Mouse (Mus musculus): ENCODE data around the gene Snx30. TPM values are rescaled to one million over a fixed set of nuclear protein-coding genes. Genes with fewer than 3 reads are reported as not detected.
A peak's percentile ranks its signal among the peaks of the same experiment; 100 is the strongest.

Snx30 gene
- total and polyA plus RNA-seq, 3 experiments, result 1.9 to 5.5 (median 4.7) TPM

GRCm38 (mm10) chr4:59795788-59796455 lies 9.7 kb upstream of the Snx30 start:
- TF ChIP-seq POLR2A (IDR thresholded peaks at IDR 0.05; ENCODE audit: insufficient read depth, low read depth, low read length), result no peak
- TF ChIP-seq CTCF (IDR thresholded peaks at IDR 0.05), result no peak
- TF ChIP-seq EP300 (IDR thresholded peaks at IDR 0.05; ENCODE audit: insufficient read depth, low read depth, low read length), result no peak
- H3K9ac ChIP-seq (ENCODE audit: low read depth, low read length), result no peak overlapping the region
- no peaks in the 10 kb centered on the region for H3K79me2 ChIP-seq (replicated peaks; ENCODE audit: control insufficient read depth, insufficient read depth, low read length)
- H3K27ac ChIP-seq, result no peak overlapping the region
- DNase-seq, result no peak
- intact Hi-C loops (cut with DNase I), result no loop called here
- H3K27me3 ChIP-seq (ENCODE audit: control insufficient read depth, insufficient read depth, low read length), result no peaks in the 10 kb centered on the region
- H3K4me1 ChIP-seq (ENCODE audit: control insufficient read depth, insufficient read depth, low read length), result no peaks in the 10 kb centered on the region
- no peaks in the 10 kb centered on the region for H3K36me3 ChIP-seq (ENCODE audit: control insufficient read depth, insufficient read depth, low read length)
- 74% methylated on average over 2 of the region's 2 CpGs for WGBS
- no peak overlapping the region for H3K4me3 ChIP-seq

DNA sequence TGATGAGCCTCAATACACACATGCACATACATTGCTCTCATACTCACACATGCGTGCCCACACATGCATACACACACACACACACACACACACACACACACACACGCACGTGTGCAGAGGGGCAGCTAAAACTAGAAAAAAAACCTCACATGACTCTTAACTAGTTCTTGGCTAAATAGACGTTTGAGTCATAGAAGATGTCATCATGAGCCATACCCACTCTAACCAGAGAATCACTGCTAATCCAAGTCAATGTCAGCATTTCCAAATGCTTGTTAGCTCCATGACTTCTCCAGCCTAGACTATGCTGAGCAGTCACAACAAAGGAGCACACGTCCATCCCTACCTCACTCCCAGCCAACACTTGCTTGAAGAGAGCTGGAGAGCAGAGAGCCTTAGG lies 5.5 kb upstream of the Snx30 start:
- WGBS, result 83% methylated on average over 5 of the region's 5 CpGs
- no peak overlapping the region for H3K9ac ChIP-seq (ENCODE audit: low read depth, low read length)
- TF ChIP-seq EP300 (IDR thresholded peaks at IDR 0.05; ENCODE audit: insufficient read depth, low read depth, low read length), result no peak
- no peak for TF ChIP-seq POLR2A (IDR thresholded peaks at IDR 0.05; ENCODE audit: insufficient read depth, low read depth, low read length)
- TF ChIP-seq CTCF (IDR thresholded peaks at IDR 0.05), result no peak
- intact Hi-C loops (cut with DNase I), result no loop called here
- H3K4me1 ChIP-seq (ENCODE audit: control insufficient read depth, insufficient read depth, low read length), result peaks cover 2% of the 10 kb centered on the region
- no peaks in the 10 kb centered on the region for H3K79me2 ChIP-seq (replicated peaks; ENCODE audit: control insufficient read depth, insufficient read depth, low read length)
- no peaks in the 10 kb centered on the region for H3K36me3 ChIP-seq (ENCODE audit: control insufficient read depth, insufficient read depth, low read length)
- no peak overlapping the region for H3K27ac ChIP-seq
- no peak overlapping the region for H3K4me3 ChIP-seq
- H3K27me3 ChIP-seq (ENCODE audit: control insufficient read depth, insufficient read depth, low read length), result no peaks in the 10 kb centered on the region
- DNase-seq, result no peak

GRCm38 (mm10) chr4:59801489-59801888 lies 4.2 kb upstream of the Snx30 start, which contains the start of gene Inip:
Gene Inip (minus strand): TSS chr4:59801589.
- Histone ChIP-seq H3K4me3 (no peak within 1 kb of the TSS), H3K27me3 (ENCODE audit: control insufficient read depth, insufficient read depth, low read length) (no peaks in the 10 kb centered on the region), H3K4me1 (ENCODE audit: control insufficient read depth, insufficient read depth, low read length) (peaks cover 4% of the 10 kb centered on the region), H3K9ac (ENCODE audit: low read depth, low read length) (no peak within 1 kb of the TSS), H3K27ac (no peak within 1 kb of the TSS), H3K36me3 (ENCODE audit: control insufficient read depth, insufficient read depth, low read length) (no peaks in the 10 kb centered on the region), H3K79me2 (replicated peaks; ENCODE audit: control insufficient read depth, insufficient read depth, low read length) (peaks cover 4% of the 10 kb centered on the region; the same call in 1 of the 2 replicates)
- TF ChIP-seq POLR2A (IDR thresholded peaks at IDR 0.05; ENCODE audit: insufficient read depth, low read depth, low read length) (no peak), EP300 (IDR thresholded peaks at IDR 0.05; ENCODE audit: insufficient read depth, low read depth, low read length) (no peak), CTCF (IDR thresholded peaks at IDR 0.05) (no peak)
- intact Hi-C loops (cut with DNase I), result no loop called here
- no peak for DNase-seq

- no peaks in the 10 kb centered on the region for H3K36me3 ChIP-seq (ENCODE audit: control insufficient read depth, insufficient read depth, low read length)
- intact Hi-C loops (cut with DNase I), result no loop called here
- H3K27me3 ChIP-seq (ENCODE audit: control insufficient read depth, insufficient read depth, low read length), result no peaks in the 10 kb centered on the region
- H3K27ac ChIP-seq, result no peak overlapping the region
- H3K4me3 ChIP-seq, result no peak overlapping the region
- no peak overlapping the region for H3K9ac ChIP-seq (ENCODE audit: low read depth, low read length)
- peaks cover 5% of the 10 kb centered on the region for H3K4me1 ChIP-seq (ENCODE audit: control insufficient read depth, insufficient read depth, low read length)
- no peak for DNase-seq
- peaks cover 4% of the 10 kb centered on the region; the same call in 1 of the 2 replicates for H3K79me2 ChIP-seq (replicated peaks; ENCODE audit: control insufficient read depth, insufficient read depth, low read length)
- WGBS, result 80% methylated on average over 6 of the region's 6 CpGs
- no peak for TF ChIP-seq EP300 (IDR thresholded peaks at IDR 0.05; ENCODE audit: insufficient read depth, low read depth, low read length)
- no peak for TF ChIP-seq CTCF (IDR thresholded peaks at IDR 0.05)
- TF ChIP-seq POLR2A (IDR thresholded peaks at IDR 0.05; ENCODE audit: insufficient read depth, low read depth, low read length), result no peak
These were observed 3.5 kb upstream of the Snx30 start for GRCm38 (mm10) chr4:59802107-59802506.

DNA sequence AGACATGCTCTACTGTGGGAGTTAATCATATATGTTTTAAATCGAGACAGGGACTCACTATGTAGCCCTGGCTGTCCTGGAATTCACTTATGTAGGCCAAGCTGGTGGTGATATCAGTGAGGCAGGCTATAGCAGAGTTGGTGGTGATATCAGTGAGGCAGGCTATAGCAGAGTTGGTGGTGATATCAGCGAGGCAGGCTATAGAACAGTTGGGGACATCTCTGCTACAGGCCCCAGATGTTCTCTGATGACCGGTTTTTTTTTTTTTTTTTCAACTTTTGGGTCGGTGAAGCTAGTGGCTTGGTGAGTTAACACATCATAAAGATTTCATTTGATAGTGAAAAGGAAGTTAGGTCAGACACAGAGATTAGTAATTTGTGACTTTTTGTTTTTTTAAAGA lies 2.8 kb upstream of the Snx30 start:
- Histone ChIP-seq H3K27ac (no peak overlapping the region), H3K36me3 (ENCODE audit: control insufficient read depth, insufficient read depth, low read length) (no peaks in the 10 kb centered on the region), H3K4me1 (ENCODE audit: control insufficient read depth, insufficient read depth, low read length) (peaks cover 7% of the 10 kb centered on the region), H3K4me3 (no peak overlapping the region), H3K9ac (ENCODE audit: low read depth, low read length) (no peak overlapping the region), H3K27me3 (ENCODE audit: control insufficient read depth, insufficient read depth, low read length) (no peaks in the 10 kb centered on the region), H3K79me2 (replicated peaks; ENCODE audit: control insufficient read depth, insufficient read depth, low read length) (peaks cover 5% of the 10 kb centered on the region; the same call in 1 of the 2 replicates)
- no peak for DNase-seq
- WGBS, result 61% methylated on average over 4 of the region's 4 CpGs
- no peak for TF ChIP-seq CTCF (IDR thresholded peaks at IDR 0.05)
- no peak for TF ChIP-seq POLR2A (IDR thresholded peaks at IDR 0.05; ENCODE audit: insufficient read depth, low read depth, low read length)
- TF ChIP-seq EP300 (IDR thresholded peaks at IDR 0.05; ENCODE audit: insufficient read depth, low read depth, low read length), result no peak
- intact Hi-C loops (cut with DNase I), result no loop called here

- intact Hi-C loops (cut with DNase I), result no loop called here
- H3K27ac ChIP-seq, result no peak overlapping the region
These were observed 2.3 kb upstream of the Snx30 start for GRCm38 (mm10) chr4:59803358-59803757.

More at GRCm38 (mm10) chr4:59803358-59803757, 2.3 kb upstream of the Snx30 start:
- Histone ChIP-seq H3K36me3 (ENCODE audit: control insufficient read depth, insufficient read depth, low read length) (no peaks in the 10 kb centered on the region), H3K9ac (ENCODE audit: low read depth, low read length) (no peak overlapping the region), H3K27me3 (ENCODE audit: control insufficient read depth, insufficient read depth, low read length) (no peaks in the 10 kb centered on the region), H3K4me3 (no peak overlapping the region), H3K79me2 (replicated peaks; ENCODE audit: control insufficient read depth, insufficient read depth, low read length) (peaks cover 6% of the 10 kb centered on the region; the same call in 1 of the 2 replicates), H3K4me1 (ENCODE audit: control insufficient read depth, insufficient read depth, low read length) (peaks cover 7% of the 10 kb centered on the region)
- no peak for TF ChIP-seq CTCF (IDR thresholded peaks at IDR 0.05)
- TF ChIP-seq POLR2A (IDR thresholded peaks at IDR 0.05; ENCODE audit: insufficient read depth, low read depth, low read length), result no peak
- no peak for TF ChIP-seq EP300 (IDR thresholded peaks at IDR 0.05; ENCODE audit: insufficient read depth, low read depth, low read length)
- DNase-seq, result peak in 1 of 2 experiments; percentile 32
- WGBS, result 72% methylated on average over 5 of the region's 5 CpGs
